Mouse (Mus musculus) layer of hippocampus, postnatal 36 days (tissue): ENCODE results near the gene Ttc25. TPM values are rescaled to one million over a fixed set of nuclear protein-coding genes. Genes with fewer than 3 reads are reported as not detected.
"Not testable (repeated sequence)": the region's sequence is repeated elsewhere in the genome, so short reads cannot be mapped to it uniquely, and the experiment has no call there.

Source experiments
- DNase-seq, 2 experiments: peaks; one replicate each; pipeline ENCODE4 v3.0.0; 2022
- total RNA-seq, 2 experiments: library from RNA; stranded (reverse); gene quantifications; 2 replicates each; pipeline ENCODE4 v1.2.3; 2021

Ttc25 gene
- total RNA-seq, 2 experiments from 2014 or later: 0.82 to 1.3 TPM

DNA sequence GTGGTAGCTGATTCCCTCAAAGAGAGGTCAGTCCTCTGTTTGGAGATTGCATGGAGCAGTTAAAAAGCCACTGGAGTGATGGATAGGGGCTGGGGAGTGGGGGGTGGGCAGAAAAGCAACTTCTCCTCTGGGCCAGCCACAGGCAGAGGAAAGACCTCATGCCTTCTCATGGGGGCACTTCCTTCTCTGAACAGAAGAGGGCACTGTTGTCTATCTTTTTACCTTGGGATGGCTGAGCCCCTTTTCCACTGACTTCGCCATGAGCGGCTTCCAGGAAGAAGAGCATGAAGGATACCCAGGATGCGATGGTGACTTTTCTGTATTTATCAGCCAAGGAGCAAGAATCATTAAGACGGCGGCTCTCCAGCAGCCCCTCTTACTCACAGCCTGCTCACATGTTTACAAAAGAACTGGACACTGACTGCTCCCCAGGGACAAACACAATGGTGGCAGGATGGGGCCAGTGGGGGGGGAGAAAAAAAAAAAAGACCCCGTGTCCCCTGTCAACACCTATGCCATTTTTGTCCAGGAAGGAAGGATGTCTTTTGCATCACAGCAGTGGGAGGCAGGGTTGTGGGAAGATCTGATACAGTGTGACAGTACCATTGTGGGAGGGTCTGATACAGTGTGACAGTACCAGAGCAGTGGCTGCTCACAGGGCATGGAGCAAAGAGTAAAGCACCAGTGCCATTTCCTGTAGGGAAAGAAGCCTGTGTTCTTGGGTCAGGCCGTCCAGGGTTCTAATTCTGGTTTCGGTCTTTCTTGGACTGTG lies 25.2 kb downstream of the Ttc25 start:
- peak; percentile 61 to 80 for DNase-seq

DNA sequence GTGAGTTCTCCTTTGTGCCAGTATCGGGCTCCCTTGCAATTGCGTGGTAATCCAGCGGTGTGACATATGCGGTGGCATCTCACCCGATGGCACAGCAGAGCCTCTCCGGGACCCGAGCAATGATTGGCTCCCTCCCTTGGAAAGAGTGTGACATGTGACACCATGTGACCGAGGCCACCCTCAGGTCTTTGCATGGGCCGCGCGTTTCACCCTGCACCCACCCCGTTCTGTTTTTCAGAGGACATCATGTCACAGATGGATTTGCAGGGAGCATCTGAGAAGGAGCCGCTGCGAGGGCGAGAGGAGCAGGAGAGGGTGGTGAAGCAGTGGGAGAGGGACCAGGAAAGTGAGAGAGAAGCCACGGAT lies 25.8 kb downstream of the Ttc25 start:
- peak in 1 of 2 experiments; percentile 39 for DNase-seq

DNA sequence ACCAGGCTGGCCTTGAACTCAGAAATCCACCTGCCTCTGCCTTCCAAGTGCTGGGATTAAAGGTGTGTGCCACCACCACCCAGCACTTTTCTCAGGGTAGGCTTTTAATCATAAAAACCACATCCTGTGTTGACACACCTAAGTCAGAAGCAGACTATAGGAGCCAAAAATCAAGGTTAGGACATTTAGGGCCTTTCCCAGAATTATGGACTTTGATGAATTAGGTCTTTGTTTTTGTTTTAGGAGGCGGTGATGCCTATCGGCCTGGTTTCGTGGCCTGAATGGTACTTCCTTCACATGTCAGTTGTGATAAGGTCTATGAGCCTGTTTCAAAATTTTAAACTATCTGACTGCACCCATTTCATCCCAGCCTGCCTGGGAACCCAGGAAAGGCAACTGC lies 28.8 kb downstream of the Ttc25 start:
- no peak for DNase-seq

DNA sequence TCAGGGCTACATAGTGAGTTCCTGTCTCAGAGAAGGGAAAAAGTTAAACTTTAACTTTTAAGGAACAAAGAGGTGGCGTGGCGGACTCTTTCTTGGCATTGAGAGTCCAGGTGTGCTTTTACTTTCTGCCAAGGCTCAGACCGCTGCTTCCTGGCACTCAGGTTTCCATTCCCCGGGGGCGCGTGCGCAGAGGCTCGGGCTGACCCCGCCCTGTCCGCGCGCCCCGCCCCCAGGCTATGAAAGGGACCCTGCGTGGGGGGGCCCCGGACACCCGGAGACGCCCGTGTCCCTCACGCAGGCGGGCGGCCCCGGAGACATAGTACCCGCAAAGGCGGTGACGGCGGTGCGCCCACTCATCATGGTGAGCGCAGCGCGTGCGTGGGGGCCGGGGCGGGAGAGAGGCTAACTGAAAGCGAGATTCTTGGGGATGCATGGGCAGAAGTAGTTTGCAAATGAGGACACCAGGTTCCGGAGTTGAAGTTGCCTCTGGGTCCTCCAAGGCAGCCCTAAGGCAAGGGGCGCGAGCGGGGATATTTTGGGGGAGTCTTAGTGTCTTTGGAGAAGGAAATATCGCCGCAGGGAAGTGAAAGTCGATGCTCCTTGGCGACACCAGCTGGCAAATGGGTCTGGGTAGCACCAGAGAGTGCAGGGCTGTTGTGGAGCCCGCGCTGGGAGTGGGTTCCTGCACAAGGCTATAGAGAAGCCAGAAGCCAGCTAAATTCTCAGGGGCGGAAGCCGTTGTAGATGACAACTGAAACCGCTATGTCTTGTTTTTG lies 29.5 kb downstream of the Ttc25 start, which contains the start of gene Cnp:
Cnp (plus strand) TSS at position 197 of the 776 bp plus-strand sequence.
- peak; percentile 63 to 66 for DNase-seq

GRCm38 (mm10) chr11:100575484-100575855 lies 30.1 kb downstream of the Ttc25 start:
- peak; percentile 62 to 65 for DNase-seq

DNA sequence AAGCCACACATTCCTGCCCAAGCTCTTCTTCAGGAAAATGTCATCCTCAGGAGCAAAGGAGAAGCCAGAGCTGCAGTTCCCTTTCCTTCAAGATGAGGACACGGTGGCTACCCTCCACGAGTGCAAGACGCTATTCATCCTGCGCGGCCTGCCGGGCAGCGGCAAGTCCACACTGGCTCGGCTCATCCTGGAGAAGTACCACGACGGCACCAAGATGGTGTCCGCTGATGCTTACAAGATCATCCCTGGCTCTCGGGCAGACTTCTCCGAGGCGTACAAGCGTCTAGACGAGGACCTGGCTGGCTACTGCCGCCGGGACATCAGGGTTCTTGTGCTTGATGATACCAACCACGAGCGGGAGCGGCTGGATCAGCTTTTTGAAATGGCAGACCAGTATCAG lies 30.8 kb downstream of the Ttc25 start:
- no peak for DNase-seq

DNA sequence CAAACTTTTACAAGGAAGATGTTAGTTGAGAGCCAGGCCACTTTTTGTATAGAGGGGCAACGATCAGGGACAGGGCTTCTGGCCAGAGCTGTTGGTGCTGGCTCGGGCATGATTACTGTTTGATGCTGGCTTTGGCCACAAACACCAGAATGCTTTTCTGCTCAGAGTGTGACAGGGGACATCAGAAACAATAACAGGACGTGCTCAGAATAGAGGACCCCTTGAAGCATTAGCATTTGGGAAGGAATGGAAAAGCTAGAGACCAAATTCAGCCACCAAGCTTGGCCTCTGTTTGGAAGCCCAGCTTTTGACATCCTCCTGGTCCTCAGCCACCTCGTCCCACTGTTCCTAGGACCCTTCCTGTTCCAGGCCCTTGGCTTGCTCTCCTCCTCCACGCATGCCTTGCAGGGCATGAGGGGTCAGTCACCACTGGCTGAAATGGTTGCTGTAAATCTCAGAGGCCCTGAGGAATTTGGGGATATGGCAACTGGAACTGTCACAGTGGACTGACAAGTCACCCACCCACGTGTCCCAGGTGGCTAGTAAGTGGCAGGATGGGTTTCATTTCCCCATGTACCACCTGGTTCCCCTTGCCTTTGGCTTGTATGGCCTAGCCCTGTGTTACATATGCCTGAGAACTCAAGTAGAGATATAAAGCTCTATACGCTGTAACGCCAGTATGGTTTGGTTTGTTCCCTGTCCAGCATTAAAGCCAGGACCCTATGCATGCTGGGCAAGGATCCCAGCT lies 32.6 kb downstream of the Ttc25 start:
- DNase-seq: no peak

GRCm38 (mm10) chr11:100579116-100579799 lies 33.9 kb downstream of the Ttc25 start:
- DNase-seq: no peak

- no peak for DNase-seq
Measured at GRCm38 (mm10) chr11:100580275-100580674, 34.9 kb downstream of the Ttc25 start.

GRCm38 (mm10) chr11:100581756-100582155 lies 36.3 kb downstream of the Ttc25 start:
- DNase-seq: peak in 1 of 2 experiments; percentile 53

DNA sequence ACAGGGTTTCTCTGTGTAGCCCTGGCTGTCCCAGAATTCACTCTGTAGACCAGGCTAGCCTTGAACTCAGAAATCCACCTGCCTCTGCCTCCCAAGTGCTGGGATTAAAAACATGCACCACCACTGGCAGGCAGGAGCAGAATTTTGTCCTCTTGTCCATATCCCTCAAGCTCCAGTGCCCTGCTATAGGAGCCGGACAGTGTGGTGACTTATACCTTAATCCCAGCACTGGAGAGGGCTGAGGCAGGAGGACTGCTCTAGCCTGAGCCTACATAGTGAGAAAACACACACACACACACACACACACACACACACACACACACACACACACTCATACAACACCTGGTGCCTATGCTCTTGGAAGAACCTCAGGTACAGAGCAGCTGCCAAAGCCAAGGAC lies 37.0 kb downstream of the Ttc25 start:
- not testable (repeated sequence) for DNase-seq

DNA sequence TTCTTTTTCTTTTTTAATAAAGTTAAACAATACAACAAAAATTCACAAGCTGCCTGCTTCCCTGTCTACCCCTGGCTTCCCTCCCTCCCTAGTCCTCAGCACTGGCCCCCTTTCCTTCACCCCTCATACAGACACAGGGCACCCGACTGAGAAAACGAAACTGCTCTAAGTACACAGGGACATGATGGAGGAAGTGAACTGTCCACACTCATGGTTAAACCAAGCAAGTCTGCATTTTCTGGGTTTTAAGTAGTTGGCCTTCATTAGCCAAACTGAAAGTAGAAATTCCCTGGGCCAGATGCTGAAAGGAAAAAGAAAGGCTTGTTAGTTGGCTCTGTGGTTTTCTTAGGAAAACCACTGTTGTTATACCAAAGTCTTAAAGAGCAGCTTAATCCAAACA lies 37.4 kb downstream of the Ttc25 start:
- no peak for DNase-seq

DNA sequence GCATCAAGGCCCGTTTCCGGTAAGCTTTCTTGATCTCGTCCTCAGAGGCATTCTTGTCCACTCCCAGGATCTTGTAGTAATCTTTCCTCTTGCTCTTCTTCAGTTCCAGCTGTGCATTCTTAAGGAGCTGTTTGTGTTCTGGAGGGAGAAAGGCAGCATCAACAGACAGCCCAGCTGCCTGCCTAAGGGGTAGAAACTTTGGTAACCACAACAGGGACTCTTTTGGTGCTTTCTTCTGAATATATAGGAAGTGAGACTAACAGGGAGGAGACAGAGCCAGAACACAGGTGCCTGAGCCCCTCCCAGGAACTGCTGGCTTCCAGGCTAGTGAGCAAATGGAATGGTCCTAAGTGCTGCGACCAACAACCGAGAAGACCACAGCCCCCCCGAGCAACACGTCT lies 39.2 kb downstream of the Ttc25 start:
- DNase-seq: no peak

DNA sequence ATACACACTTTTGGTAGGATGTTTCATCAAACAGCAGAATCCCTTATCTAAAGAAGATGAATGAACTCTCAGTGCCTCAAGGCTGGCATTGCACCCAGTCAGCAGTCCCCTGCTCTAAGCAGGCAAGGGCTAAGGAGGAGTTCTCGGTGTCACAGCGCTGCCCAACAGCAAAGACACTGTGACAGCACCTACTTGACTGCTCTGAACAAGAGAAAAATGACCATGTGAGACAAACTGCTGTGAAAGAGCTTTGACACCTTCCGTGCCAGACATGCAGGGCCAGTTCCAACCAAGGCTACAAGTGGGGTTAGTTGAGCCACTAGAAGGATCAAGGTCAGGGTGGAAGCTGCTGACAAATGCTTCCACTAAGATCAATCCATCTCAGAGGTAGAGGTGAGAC lies 39.7 kb downstream of the Ttc25 start:
- DNase-seq: no peak

DNA sequence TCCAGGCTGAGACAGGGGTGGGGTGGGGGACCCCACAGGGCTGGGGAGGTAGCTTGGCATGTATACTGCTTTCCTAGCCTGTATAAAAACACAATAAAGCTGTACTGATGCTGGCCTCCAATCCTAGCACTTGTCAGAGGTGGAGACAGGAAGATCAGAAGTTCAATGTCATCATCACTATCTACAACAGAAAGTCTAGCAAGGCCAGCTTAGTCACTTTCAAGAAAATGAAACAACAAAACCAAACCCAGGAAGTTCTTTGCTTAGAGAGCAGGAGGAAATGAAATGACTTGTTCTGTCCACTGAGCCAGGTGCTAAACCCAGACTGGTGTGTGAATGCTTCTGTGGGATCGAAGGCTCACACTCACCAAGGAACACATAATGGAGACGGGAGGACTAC lies 43.1 kb downstream of the Ttc25 start:
- no peak for DNase-seq

GRCm38 (mm10) chr11:100592346-100593046 lies 47.1 kb downstream of the Ttc25 start:
- DNase-seq: no peak

DNA sequence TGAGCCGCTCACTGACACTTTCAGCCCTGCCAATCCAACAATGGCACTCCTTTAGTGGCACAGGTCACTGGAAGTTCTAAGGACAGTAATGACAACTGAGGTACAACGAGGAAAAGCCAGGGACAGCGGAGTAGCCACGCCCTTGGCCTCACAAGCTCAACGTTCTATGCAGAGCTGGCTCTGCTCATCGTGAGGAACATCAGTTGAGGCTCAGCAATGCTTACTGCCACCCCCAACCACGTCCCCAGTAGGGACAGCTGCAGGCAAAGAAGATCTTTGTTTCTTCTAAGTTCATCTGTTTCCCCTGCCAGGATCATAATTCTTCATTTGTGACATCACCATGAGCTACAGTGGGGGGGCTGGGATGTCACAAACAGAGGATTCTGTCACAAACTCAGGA lies 49.2 kb downstream of the Ttc25 start:
- no peak for DNase-seq

DNA sequence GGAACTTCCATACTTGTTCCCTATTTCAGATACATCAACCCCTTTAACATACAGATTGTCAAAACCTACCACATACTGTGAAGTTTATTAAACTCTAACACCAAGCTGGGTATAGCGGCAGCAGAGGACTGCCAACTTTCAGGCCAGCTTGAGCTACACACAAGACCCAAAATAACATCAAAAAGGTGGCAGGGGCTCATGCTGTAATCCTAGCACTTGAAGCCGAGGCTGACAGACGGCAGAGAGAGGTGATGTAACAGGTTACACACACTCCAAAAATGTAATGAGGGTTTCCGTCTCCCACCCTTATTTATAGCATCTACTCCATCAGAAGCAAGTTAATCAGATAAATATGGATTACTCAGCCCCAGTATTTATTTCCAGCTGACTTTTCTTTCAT lies 50.1 kb downstream of the Ttc25 start:
- no peak for DNase-seq

DNA sequence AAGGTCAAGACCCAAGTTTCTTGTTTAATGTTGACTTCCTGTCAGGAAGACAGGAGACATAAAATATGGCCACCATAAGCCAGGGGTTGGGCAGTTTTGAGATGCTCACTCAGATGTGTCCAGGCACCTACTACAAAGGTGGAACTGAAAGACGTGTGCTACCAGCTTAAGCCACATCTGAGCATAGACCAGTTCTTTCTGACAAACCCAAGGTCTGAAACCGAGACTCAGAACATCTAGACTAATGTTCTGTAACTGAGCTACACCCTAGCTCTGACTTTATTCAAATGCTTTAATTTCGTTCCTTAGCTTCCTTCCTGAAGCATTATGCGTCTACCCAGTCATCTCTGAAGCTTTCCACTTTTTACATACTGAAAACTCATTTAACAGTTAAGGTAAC lies 52.7 kb downstream of the Ttc25 start:
- DNase-seq: no peak

GRCm38 (mm10) chr11:100601372-100601771 lies 56.0 kb downstream of the Ttc25 start:
- no peak for DNase-seq

DNA sequence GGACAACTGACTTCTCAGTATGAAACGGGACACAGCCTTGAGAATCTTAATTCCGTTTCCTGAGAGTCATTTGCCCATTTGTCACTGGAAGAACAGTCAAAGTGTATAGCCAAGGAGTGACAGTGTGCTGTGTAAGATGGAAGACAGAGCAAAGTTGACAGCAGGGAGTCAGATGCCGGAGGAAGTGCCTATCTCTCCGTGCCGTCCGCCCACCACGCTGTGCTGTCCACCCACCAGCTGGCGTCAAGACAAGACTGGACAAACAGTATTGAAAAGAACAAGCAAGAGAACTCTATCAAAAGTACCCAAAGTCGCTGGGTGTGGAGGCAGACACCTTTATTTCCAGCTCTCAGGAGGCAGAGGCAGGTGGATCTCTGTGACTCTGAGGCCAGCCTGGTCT lies 57.7 kb downstream of the Ttc25 start:
- DNase-seq: no peak

DNA sequence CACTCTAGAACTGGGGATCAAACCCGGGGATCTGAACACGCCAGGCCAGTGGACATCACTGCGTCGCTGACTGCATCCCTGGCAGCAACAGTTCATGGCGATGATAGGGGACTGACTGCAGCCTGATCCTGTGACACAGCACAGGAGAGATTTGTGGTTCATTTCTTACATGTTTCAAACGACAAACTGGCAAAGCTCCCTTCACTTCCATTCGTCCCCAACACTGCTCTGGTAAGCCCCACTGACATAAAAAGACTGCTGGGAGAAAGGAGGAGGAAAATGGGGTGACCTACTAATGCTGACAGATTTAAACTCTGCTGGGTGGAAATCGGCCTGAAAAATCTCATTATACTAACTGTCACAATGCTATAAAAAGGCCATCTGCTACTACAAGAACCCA lies 58.4 kb downstream of the Ttc25 start:
- DNase-seq: no peak
